Mouse (Mus musculus): Measurements from ENCODE around the gene Rad51b. TPM values are rescaled to one million over a fixed set of nuclear protein-coding genes. Genes with fewer than 3 reads are reported as not detected.
A peak's percentile ranks its signal among the peaks of the same experiment; 100 is the strongest.

Rad51b gene
- total RNA-seq, 1 experiment from 2014 or later = 12.7 TPM

GRCm38 (mm10) chr12:79606197-79606631 lies 309.1 kb downstream of the Rad51b start:
- no peak for ATAC-seq (replicated peaks in 1 of 2; ENCODE audit: insufficient read depth in 1 of 2, low FRiP score in 2 of 2, low TSS enrichment in 1 of 2, low read depth in 1 of 2, poor library complexity in 2 of 2, severe bottlenecking in 2 of 2)

GRCm38 (mm10) chr12:79609399-79610010 lies 312.4 kb downstream of the Rad51b start:
- ATAC-seq (replicated peaks in 1 of 2; ENCODE audit: insufficient read depth in 1 of 2, low FRiP score in 2 of 2, low TSS enrichment in 1 of 2, low read depth in 1 of 2, poor library complexity in 2 of 2, severe bottlenecking in 2 of 2) = no peak

DNA sequence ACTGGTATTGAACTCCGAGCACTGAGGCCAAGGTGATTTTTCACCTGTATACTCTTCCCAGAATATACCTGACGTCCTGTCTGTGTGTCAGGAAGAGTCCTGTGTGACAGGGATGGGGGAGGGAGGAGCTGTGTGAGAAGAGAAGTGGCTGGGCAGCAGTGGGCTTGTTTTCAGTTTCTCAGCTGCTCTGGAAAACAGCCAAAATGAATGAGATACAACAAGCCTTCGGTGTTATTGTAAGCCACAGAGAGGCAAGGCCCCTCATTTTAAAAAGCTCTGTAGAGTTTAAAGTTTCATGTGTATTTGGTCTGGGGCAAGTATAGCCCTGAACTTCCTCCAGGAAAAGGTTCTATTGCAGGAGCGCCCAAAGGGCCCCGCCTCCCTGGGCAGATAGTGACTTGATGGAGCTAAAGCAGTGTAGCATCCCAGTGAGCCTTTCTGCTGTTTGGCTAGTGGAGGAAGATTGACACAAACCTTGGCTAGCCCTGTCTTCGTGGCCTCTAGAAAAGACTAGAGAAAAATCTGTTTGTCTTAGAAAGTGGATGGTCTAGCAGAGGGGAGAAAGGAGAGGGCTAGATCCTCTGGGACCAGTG lies 313.5 kb downstream of the Rad51b start:
- no peak for ATAC-seq (replicated peaks in 1 of 2; ENCODE audit: insufficient read depth in 1 of 2, low FRiP score in 2 of 2, low TSS enrichment in 1 of 2, low read depth in 1 of 2, poor library complexity in 2 of 2, severe bottlenecking in 2 of 2)

- ATAC-seq (replicated peaks in 1 of 2; ENCODE audit: insufficient read depth in 1 of 2, low FRiP score in 2 of 2, low TSS enrichment in 1 of 2, low read depth in 1 of 2, poor library complexity in 2 of 2, severe bottlenecking in 2 of 2) = no peak
Observed at GRCm38 (mm10) chr12:79611665-79612064, 314.6 kb downstream of the Rad51b start.

DNA sequence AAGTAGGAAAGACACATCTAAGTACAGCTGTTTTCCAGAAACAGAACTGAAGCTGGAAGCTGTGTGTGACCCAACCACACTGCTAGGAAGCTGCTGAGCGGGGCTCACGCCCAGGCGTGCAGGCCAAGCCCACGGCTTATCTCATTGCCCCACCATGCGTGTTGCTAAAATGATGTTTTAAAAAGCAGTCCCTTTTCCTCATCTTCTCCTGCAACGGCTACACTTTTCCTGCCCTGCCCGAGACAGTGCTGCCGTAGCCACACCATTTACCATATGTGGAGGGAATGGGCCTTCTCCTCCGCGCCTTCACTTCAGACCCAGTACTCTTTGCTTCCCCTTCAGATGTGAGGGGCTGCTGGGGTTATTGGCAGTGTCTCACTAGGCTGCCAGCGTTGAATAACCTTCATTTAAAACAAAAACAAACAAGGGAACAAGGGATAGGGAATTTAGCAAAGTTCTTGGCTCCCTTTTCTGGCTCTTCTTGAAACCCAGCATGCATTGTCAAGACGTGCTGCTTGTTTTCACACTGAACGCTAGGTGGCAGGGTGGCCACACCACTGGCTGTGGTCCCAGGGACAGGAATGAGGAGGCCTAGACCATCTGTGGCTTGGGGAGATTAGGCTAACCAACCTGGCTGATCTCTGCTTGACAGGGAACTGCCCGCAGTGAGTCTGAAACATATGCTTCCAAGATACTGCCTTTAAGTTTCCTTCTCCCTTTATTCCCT lies 315.4 kb downstream of the Rad51b start:
- peak; percentile 94 for ATAC-seq (replicated peaks in 1 of 2; ENCODE audit: insufficient read depth in 1 of 2, low FRiP score in 2 of 2, low TSS enrichment in 1 of 2, low read depth in 1 of 2, poor library complexity in 2 of 2, severe bottlenecking in 2 of 2)

- no peak; a peak in 1 of 4 replicates for ATAC-seq (replicated peaks in 1 of 2; ENCODE audit: insufficient read depth in 1 of 2, low FRiP score in 2 of 2, low TSS enrichment in 1 of 2, low read depth in 1 of 2, poor library complexity in 2 of 2, severe bottlenecking in 2 of 2)
Observed at GRCm38 (mm10) chr12:79613061-79613788, 316.1 kb downstream of the Rad51b start.

- peak in 1 of 2 experiments; percentile 15; a peak in 1 of 4 replicates for ATAC-seq (replicated peaks in 1 of 2; ENCODE audit: insufficient read depth in 1 of 2, low FRiP score in 2 of 2, low TSS enrichment in 1 of 2, low read depth in 1 of 2, poor library complexity in 2 of 2, severe bottlenecking in 2 of 2)
Observed at GRCm38 (mm10) chr12:79613846-79614582, 316.9 kb downstream of the Rad51b start.

GRCm38 (mm10) chr12:79614583-79614953 lies 317.5 kb downstream of the Rad51b start:
- no peak for ATAC-seq (replicated peaks in 1 of 2; ENCODE audit: insufficient read depth in 1 of 2, low FRiP score in 2 of 2, low TSS enrichment in 1 of 2, low read depth in 1 of 2, poor library complexity in 2 of 2, severe bottlenecking in 2 of 2)

DNA sequence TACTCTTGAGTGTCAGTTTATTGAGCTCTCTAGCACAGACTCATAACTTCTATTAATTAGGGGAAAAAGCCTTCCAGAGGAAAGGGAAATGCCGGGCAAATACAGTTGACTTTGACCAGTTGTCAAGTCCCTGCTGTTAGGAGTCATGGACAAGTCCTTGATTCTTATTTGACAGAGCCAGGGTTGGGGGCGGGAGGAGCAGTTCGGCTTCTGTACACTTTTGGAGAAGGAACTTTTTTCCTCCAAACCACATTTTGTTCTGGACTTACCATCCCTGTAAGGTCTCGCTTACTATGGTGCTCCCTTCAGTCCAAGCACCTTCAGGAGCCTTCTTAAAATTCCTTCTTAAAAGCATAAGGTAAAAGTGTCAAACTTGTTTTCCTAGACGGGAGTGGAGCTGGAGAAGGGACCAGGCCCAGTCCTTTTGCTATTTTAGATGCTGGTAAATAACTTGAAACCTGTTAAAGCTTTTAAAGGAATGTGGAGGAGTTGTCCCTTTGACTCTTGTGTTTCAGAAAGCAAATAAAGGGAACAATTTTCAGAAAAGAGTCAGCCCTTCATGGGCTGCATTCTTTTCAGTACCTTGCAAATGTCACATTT lies 318.7 kb downstream of the Rad51b start:
- no peak for ATAC-seq (replicated peaks in 1 of 2; ENCODE audit: insufficient read depth in 1 of 2, low FRiP score in 2 of 2, low TSS enrichment in 1 of 2, low read depth in 1 of 2, poor library complexity in 2 of 2, severe bottlenecking in 2 of 2)

- ATAC-seq (replicated peaks in 1 of 2; ENCODE audit: insufficient read depth in 1 of 2, low FRiP score in 2 of 2, low TSS enrichment in 1 of 2, low read depth in 1 of 2, poor library complexity in 2 of 2, severe bottlenecking in 2 of 2) = no peak
Observed at GRCm38 (mm10) chr12:79619009-79619408, 321.9 kb downstream of the Rad51b start.

DNA sequence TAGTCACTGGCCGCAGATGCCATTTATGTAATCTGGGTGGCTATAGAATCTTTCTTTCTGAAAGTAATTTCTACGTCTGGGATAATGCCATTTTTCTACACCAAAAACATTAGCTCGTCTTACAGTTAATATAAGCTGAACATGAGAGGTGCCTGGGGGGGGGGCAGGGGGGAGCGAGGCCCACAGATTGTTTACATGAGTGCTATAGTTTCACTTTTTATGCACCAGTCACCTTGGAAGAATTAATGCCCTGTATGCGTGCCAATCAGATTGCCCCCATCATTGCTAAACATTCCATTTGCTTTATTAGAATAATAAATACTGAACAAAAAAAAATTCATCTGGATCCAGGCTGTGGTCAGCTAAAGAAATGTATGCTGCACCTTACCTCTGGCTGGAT lies 323.6 kb downstream of the Rad51b start:
- no peak for ATAC-seq (replicated peaks in 1 of 2; ENCODE audit: insufficient read depth in 1 of 2, low FRiP score in 2 of 2, low TSS enrichment in 1 of 2, low read depth in 1 of 2, poor library complexity in 2 of 2, severe bottlenecking in 2 of 2)

DNA sequence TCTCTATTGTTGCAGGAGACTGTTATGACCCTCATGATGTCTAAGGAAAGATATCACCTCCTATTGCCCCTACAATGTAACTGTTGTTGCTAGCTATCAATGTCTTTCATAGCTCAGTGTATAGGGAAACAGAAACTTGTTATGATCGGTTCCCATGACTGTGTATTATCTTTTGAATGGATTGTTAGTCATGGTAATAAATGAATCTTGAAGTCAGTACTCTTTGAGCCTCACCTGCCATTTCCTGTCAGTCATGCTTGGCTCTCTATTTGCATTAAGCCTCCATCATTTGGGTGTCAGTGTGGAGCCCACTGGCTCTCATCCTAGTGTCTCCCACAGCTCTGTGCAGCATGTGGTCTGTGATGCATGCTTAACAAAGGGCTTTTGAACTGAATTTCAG lies 326.2 kb downstream of the Rad51b start:
- ATAC-seq (replicated peaks in 1 of 2; ENCODE audit: insufficient read depth in 1 of 2, low FRiP score in 2 of 2, low TSS enrichment in 1 of 2, low read depth in 1 of 2, poor library complexity in 2 of 2, severe bottlenecking in 2 of 2) = no peak

- peak; percentile 27 to 42; a peak in 1 of 4 replicates for ATAC-seq (replicated peaks in 1 of 2; ENCODE audit: insufficient read depth in 1 of 2, low FRiP score in 2 of 2, low TSS enrichment in 1 of 2, low read depth in 1 of 2, poor library complexity in 2 of 2, severe bottlenecking in 2 of 2)
Observed at GRCm38 (mm10) chr12:79625699-79626554, 328.8 kb downstream of the Rad51b start.

- no peak for ATAC-seq (replicated peaks in 1 of 2; ENCODE audit: insufficient read depth in 1 of 2, low FRiP score in 2 of 2, low TSS enrichment in 1 of 2, low read depth in 1 of 2, poor library complexity in 2 of 2, severe bottlenecking in 2 of 2)
Observed at GRCm38 (mm10) chr12:79626555-79627080, 329.5 kb downstream of the Rad51b start.

DNA sequence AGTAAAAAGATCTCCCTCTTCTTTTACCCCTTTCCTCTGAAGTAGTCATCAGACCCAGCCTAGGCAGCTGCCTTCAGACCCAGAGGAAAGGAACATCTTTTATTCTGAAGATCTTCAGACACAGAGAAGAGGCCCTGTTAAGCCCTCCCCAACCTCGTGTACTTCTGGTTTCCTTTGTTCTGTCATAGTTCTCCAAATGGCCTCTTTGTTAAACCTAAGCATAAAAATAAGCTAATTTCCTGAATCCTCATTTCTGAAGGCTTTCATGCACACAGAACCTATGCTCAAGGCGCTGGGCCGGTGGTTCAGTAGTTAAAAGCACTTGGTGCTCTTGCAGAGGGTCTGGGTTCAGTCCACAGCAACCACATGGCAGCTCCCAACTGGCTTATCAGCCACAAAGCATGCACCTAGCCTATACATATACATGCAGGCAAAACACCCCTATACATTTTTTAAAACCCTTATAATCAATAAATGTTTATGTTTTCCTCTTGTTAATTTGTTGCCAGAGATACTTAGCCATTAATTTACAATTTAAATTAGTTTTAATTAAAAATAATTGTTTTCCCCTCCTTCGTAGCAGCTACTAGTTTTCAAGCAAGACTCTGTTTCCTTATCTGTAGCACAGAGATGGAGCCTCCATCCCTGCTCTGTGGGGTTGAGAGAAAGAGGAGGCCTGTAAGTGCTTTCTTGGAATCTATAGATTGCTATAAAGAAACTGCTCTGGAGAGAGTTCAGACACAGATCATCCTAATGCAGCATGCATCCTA lies 330.5 kb downstream of the Rad51b start:
- ATAC-seq (replicated peaks in 1 of 2; ENCODE audit: insufficient read depth in 1 of 2, low FRiP score in 2 of 2, low TSS enrichment in 1 of 2, low read depth in 1 of 2, poor library complexity in 2 of 2, severe bottlenecking in 2 of 2) = no peak

Data from hematopoietic stem cell, adult 5-6 weeks (primary cell).